Mouse (Mus musculus) kidney, postnatal 25 days (tissue): ENCODE results near the gene Mrgprh.

Experiments
- DNase-seq, 2 experiments: peaks; one replicate each; pipeline ENCODE4 v3.0.0; 2021; ENCODE audit warnings: mixed read lengths in 2 of 2

Mrgprh gene

DNA sequence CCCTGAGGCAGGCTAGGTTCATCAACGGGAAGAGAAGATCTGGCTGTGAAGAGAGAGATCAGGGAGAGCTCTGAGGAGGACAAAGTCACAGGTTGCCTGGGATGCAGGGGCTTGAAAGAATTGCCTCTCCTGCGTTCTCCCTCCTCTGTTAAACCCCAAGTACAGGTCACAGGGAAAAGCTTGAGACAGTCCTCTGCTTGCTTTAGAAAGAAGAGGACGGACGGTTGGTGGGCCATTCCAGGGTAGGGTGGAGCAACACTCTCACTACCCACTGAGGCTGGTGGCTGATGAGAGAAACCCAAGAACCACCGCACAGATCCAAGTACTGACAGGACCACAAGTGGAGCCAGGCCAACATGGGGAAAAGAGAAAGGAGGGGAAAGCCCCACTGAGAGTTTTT is at the start of gene Mrgprh:
Mrgprh (plus strand) TSS at position 301 of the 400 bp plus-strand sequence.
- no peak for DNase-seq

GRCm38 (mm10) chr17:12830351-12830750 is 45.5 kb upstream of the Mrgprh start:
- DNase-seq = no peak

- DNase-seq = no peak
Observed at GRCm38 (mm10) chr17:12832231-12832630, 43.6 kb upstream of the Mrgprh start.

- DNase-seq = no peak
Observed at GRCm38 (mm10) chr17:12832657-12833056, 43.2 kb upstream of the Mrgprh start.

DNA sequence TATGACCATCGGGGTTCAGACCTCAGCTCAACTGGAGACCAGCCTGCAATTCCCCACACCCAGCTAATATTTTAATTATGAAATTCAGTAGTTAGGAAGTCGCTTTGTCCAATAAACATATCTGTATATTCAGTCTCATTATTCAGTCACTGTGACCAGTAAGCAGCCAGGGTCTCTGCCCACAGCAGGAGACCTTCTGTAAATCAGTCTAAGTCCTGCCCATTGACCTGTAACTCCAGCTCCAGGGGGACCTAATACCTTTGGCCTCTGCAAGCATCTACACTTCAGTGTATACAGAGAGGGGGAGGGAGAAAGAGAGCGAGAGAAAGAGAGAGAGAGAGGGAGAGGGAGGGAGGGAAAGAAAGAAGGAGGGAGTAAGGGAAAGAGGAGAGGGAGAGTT is 41.5 kb upstream of the Mrgprh start:
- peak in 1 of 2 experiments; percentile 64 for DNase-seq

DNA sequence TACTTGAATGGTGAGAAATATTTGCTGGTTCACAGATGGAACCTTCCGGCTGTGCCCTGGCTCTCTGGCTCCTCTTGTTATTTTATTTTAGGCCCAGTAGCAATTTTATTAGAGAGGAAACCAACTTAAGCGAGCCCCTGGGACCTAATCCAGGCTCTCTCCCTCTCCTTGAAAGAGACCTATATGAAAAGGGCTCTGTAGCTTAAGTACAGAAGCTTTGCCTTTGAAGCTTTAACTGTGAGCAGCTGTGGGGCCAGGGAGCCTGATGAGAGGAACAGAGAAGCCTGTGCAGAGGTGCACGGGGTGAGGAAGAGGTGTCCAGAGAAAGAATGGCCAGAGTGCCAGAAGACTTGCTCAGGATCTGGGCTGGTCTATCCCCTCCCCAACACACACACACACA is 41.0 kb upstream of the Mrgprh start:
- no peak for DNase-seq

DNA sequence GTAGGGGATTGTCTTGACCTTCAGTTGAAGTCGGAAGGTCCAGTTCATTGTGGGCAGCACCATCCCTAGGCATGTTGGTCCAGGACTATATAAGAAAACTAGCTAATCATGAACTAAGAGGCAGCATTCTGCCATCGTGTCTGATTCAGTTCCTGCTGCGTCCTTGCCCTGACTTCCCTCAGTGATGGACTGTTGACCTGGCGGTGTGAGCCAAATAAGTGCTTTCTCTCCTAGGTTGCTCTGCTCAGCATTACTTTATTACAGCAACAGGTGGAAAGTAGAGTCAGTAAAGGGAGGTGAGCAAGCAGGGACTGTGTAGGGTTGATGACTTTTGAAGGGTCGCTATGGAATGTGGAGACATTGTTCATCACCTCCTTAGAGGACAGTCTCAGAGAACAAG is 40.1 kb upstream of the Mrgprh start:
- DNase-seq = peak in 1 of 2 experiments; percentile 62

DNA sequence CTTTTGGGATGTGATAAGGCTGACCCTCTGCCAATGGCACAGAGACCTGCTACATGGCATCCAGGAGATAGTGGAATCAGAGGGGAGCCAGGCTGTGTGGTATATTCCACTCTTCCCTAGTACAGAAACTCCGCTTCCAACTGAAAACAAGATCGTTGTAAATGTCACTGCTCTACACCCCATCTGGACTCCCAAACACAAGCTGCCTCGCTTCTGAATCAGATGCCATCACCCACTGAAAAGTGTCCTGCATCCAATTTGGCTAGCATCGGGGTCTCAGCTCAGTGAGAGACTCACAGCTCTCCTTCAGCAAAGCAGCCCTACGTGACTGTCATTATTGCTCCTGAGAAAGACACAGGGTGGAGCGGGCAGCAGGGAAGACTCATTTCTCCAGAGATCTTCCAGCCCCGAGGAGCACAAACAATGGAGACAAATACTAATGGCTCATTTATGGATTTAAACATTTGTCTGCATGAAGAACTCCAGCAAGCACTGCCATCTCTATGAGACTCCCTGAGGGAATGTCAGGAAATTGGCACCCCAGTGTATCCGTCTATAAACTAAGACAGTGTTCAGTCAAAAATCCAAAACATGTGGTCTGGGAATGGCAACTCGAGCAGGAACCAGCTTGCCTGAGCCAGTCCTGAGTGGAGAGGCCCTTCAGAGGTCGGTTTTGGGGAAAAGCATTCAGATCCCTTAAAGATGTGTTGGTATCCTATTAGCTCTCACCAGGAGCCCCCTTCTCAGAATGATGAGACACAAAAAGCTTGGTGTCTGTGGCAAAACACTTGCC is 36.2 kb upstream of the Mrgprh start:
- DNase-seq = no peak

DNA sequence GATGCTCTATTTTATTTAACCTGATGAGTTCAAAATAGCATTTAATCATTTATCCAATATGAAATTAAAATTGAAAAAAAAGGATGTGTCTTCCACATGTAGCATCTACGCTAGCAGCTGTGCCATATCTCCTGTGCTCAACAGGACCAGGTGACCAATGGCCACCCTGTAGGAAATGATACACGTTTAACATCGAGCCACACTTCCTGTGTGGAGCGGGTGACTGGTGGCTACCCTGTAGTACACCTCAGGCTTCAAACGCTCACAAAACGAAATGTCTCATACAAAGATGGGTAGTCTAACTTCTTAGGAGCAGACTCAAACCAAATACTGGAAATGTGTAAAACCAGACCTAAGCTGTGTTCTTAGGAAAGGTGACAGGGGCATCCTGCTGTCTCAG is 32.0 kb upstream of the Mrgprh start:
- DNase-seq = no peak

DNA sequence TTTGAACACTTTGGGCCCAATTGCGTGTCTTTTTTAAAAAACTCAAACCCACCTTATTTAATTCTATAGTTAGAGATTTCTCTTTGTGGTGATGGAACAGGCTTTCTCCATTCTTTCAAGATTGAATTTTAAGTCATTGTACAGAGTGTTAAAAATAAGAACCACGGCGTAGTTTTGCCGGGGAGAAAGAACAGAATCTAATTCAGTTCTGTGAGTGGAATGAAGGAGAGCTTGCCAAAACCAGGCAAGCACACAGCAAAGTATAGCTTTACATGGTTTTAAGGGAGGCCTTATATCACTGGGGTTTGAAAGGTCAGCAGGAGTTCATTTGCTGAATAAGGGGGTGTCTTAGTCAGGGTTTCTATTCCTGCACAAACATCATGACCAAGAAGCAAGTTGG is 31.3 kb upstream of the Mrgprh start:
- no peak for DNase-seq

- DNase-seq = no peak
Observed at GRCm38 (mm10) chr17:12845862-12846261, 30.0 kb upstream of the Mrgprh start.

DNA sequence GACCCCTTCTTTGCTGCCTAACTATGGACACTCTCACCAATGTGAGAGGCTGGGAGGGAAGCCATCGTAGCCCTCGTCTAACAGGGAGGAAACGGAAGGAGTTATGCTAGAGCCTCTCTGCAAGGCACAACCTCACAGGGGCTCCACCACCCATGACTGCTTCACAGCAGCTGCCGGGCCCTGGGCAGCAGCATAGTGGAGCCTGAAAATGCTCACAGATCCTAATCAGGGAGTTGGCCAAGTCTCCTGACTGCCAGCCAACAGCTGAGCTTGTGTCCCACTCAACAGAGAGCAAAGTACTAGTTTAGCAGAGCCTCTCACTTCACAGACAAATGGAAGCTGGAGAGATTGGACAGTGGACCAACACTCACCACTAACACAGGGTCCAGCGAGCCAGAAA is 29.4 kb upstream of the Mrgprh start:
- peak; percentile 65 to 78 for DNase-seq

DNA sequence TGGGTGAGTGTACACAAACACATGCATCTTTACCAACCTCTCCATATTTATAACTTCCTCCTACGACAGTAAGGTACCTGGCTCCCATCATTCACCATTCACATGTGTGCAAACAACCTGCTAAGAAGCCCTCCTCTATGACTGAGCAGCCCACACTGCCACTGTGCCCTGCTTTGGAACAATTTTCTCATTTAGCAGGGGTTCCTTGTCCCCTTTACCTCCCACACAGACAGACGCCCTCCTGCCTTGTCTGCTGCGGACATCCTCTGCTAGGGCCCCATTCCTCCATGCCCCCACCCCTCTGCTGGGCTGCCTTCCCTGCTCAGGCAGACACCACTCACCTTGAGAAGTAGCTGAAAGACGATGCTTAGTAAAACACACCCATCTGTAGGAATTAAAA is 28.1 kb upstream of the Mrgprh start:
- DNase-seq = no peak

GRCm38 (mm10) chr17:12849778-12850382 is 26.0 kb upstream of the Mrgprh start:
- DNase-seq = no peak

GRCm38 (mm10) chr17:12851689-12852088 is 24.1 kb upstream of the Mrgprh start:
- DNase-seq = peak in 1 of 2 experiments; percentile 22

GRCm38 (mm10) chr17:12853821-12854220 is 22.0 kb upstream of the Mrgprh start:
- no peak for DNase-seq

DNA sequence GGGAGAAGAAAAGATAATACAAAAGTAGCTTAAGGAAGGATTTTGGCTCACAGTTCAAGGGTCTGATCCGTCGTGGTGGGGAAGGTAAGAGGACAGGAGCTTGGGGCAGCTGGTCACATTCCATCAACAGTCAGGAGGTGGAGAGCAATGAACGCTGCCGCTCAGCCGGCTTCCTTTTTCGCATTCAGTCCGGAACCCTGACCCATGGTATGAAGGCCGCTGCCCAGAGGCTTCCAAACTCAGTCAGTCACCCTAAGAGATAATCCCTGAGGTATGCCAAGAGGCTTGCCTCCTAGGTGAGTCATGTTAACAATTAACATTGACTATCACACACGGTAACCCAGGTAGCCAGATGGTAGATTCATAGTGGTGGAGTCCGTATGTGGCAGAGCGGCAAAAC is 21.4 kb upstream of the Mrgprh start:
- DNase-seq = peak in 1 of 2 experiments; percentile 35

DNA sequence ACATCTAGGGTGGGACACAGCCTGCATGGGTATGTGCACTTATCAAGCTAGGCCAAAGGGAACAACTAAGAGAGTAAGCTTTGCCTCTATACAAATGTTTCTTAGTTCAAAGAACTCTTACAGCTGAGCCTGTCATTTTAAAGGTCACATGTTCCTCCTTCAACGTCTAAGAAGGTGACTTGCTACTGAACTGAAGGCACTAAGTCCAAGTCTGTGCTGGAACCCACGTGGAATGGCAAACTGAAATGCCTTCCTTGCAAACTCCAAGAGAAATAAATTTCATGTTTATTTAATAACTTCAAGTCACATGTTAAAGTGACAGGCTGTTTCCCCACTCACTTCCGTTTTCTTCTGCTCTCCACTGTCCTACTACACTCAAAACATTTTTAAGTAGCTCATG is 18.4 kb upstream of the Mrgprh start:
- no peak for DNase-seq

GRCm38 (mm10) chr17:12858072-12858471 is 17.8 kb upstream of the Mrgprh start:
- peak in 1 of 2 experiments; percentile 23 for DNase-seq

- peak; percentile 53 to 66 for DNase-seq
Observed at GRCm38 (mm10) chr17:12859006-12859520, 16.8 kb upstream of the Mrgprh start.

- DNase-seq = no peak
Observed at GRCm38 (mm10) chr17:12864111-12864510, 11.7 kb upstream of the Mrgprh start.

GRCm38 (mm10) chr17:12865407-12865806 is 10.4 kb upstream of the Mrgprh start:
- DNase-seq = no peak

DNA sequence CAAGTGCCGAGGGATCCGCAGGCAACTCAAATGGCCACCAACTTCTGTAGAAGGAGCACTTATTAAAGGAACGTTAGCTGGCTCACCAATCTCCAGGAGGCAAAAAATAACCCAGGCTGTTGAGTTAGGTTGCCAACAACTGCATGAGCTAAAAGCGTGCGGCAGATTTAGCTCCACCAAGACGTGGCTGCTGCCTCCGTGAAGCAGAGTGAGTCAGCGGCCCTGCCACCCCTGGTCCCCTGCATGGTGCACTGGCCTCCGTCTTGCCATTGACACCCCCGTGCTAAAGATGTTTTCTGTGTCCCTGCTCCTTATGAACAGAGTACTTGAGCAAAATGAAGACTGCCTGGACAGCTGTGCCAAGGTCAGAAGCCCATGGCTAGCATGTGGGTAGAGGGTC is 9.0 kb upstream of the Mrgprh start:
- no peak for DNase-seq

GRCm38 (mm10) chr17:12868043-12868442 is 7.8 kb upstream of the Mrgprh start, which contains the start of gene Mas1:
Gene Mas1, minus strand, starts transcription at chr17:12868143.
- DNase-seq = no peak
